Mouse (Mus musculus) kidney, adult 2 months (tissue): ENCODE measurements at regions not wholly inside any gene's neighbourhood (a gene's known extent, or its start where the extent isn't known, plus 50 kb on each side); places are given as distances from the start of the nearest gene placed in this dataset.

Experiments used
- DNase-seq: peaks from one replicate; pipeline ENCODE4 v3.0.0; 2021
- H3K27ac ChIP-seq: fragments of 200-500 bp; 2 replicates; pipeline ENCODE4 v1.5.1; 2012; ENCODE audit warnings: low read depth, low read length, control low read depth, inconsistent platforms; ENCODE audit not compliant: insufficient read depth
- H3K27me3 ChIP-seq: fragments of 200-500 bp; replicated peaks from 2 replicates; pipeline ENCODE4 v1.6.1; 2012; ENCODE audit warnings: mild to moderate bottlenecking, moderate library complexity, low read length, inconsistent platforms; ENCODE audit not compliant: control insufficient read depth, insufficient read depth
- H3K36me3 ChIP-seq: fragments of 200-500 bp; 2 replicates; pipeline ENCODE4 v1.6.1; 2012; ENCODE audit warnings: mild to moderate bottlenecking, moderate library complexity, low read length, inconsistent platforms; ENCODE audit not compliant: control insufficient read depth, insufficient read depth
- H3K4me1 ChIP-seq: fragments of 200-500 bp; 2 replicates; pipeline ENCODE4 v1.6.1; 2011; ENCODE audit warnings: low read length; ENCODE audit not compliant: control insufficient read depth, insufficient read depth
- H3K4me3 ChIP-seq: fragments of 200-500 bp; 2 replicates; pipeline ENCODE4 v1.5.1; 2011; ENCODE audit warnings: mild to moderate bottlenecking, low read depth, low read length, control low read depth; ENCODE audit not compliant: insufficient read depth
- CTCF ChIP-seq: fragments of 200-500 bp; conservative IDR thresholded peaks from 2 replicates; pipeline ENCODE4 v1.5.1; 2011; ENCODE audit warnings: low read depth, mild to moderate bottlenecking, control low read depth, low read length, moderate library complexity, mixed read lengths; ENCODE audit not compliant: insufficient read depth, insufficient read length
- POLR2A ChIP-seq: fragments of 200-500 bp; IDR thresholded peaks from one replicate; pipeline ENCODE4 v1.6.1; 2011; ENCODE audit warnings: low read depth, low read length, control low read depth
- WGBS: fragments of 180-500 bp; shearing (Covaris S2); methylation state at CpG from one replicate; pipeline ENCODE4 v1.1.7; 2018; 5-methylcytosine and 5-hydroxymethylcytosine counted together

DNA sequence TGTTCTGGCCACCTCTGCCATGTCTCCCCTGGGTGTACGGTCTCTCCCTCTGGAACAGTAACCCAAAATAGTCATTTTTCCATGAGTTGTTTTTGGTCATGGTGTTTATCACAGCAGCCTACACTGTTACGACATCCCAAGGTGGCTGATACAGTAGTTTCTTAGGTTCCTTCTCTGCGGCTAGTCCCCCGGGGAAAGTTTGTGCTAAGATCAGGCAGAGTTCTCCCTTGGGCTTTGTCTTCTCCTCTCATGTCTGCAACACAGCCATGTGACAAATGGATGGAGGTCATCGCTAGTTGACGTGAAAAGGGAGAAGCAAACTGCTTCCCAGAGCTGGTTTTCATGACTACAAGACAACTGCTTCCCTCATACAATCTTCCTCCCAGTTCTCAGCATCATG is 56.9 kb upstream of the Serp2 start:
- Histone ChIP-seq H3K27ac (no peak overlapping the region), H3K4me3 (no peak overlapping the region), H3K36me3 (no peaks in the 10 kb centered on the region), H3K4me1 (0 out of 2 replicates have a peak, but pooled peaks cover 2% of the 10 kb centered on the region), H3K27me3 (no peaks in the 10 kb centered on the region)
- DNase-seq = no peak
- 91% methylated on average over 6 of the region's 6 CpGs for WGBS
- TF ChIP-seq POLR2A (no peak), CTCF (no peak)

DNA sequence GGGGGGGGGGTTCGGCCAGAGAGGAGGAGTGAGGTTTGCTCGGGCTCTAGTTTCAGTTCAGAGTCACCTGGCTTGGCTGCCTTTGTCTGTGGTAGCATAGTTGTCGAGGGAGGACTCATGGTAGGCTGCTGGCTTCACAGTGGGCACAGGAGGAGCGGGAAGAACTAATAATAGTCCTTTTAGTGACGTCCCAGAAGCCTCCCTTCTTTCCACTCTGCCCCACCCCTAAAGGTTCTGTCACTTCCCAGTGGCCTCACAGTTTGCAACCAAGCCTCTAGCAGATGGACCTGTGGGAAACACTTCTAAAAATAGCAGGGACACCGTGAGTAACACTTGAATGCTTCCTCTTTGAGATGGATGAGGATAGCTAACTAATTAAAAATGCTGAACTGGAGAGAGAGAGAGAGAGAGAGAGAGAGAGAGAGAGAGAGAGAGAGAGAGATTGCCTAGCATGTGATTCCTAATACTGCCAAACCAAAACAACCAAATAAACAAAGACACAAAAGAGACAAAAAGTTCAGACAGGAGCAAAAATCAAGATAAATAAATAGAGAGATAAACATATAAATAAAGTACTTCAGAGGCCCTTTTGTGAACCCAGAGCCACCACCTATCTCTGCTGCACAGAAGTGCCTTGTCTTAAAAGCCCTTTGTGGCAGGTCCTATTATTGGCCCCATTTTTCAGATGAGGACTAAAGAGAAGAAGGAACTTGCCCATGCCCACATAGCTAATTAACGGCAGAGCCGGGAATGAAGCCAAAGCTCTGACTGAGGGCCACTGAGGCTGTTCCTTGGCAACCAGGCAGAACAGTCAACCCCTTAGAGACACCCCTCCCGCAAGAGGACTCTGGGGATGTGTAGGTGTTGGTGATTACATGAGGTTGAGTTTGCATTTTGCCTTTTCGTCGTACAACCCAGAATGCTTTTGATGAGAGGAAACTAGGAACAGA is 54.0 kb upstream of the Serp2 start:
- Histone ChIP-seq H3K4me3 (no peak overlapping the region), H3K27ac (no peak overlapping the region), H3K4me1 (0 out of 2 replicates have a peak, but pooled peaks cover 2% of the 10 kb centered on the region), H3K27me3 (no peaks in the 10 kb centered on the region), H3K36me3 (no peaks in the 10 kb centered on the region)
- WGBS = 30% methylated on average over 11 of the region's 11 CpGs
- peak; percentile 56 for DNase-seq
- TF ChIP-seq POLR2A (no peak), CTCF (no peak)
